Mouse (Mus musculus): Measurements from ENCODE around the gene B4galt5.
"Not testable (repeated sequence)": the region's sequence is repeated elsewhere in the genome, so short reads cannot be mapped to it uniquely, and the experiment has no call there.

The B4galt5 gene

GRCm38 (mm10) chr2:167348376-167349282 lies at the start of gene B4galt5:
Gene B4galt5, minus strand, starts transcription at chr2:167349183.
- DNase-seq (ENCODE audit: extremely low read depth, low read depth): no peak

- not testable (repeated sequence) for DNase-seq (ENCODE audit: extremely low read depth, low read depth)
Measured at GRCm38 (mm10) chr2:167396420-167396819, 47.4 kb upstream of the B4galt5 start.

DNA sequence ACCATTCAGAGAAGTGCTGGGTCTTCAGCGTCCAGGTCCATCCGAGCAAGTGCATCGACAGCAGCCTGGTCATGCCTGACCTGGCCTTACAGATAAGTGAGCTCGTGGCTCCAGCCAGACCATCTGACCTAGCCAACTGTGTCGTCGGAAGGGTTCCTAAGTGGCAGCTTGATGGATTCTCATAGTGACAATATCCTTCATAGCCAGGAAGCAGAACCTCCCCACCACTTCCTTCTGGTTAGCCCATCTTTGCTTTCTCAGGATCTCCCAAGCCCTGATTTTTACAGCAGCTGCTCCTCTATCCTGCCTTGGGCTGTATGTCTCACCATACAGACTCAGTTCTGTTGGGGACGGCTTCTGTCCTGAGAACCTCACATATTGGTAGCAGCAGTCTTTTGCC lies 45.4 kb upstream of the B4galt5 start:
- no peak for DNase-seq (ENCODE audit: extremely low read depth, low read depth)

- DNase-seq (ENCODE audit: extremely low read depth, low read depth): no peak
Measured at GRCm38 (mm10) chr2:167386998-167387397, 38.0 kb upstream of the B4galt5 start.

GRCm38 (mm10) chr2:167386456-167386855 lies 37.5 kb upstream of the B4galt5 start:
- DNase-seq (ENCODE audit: extremely low read depth, low read depth): no peak

GRCm38 (mm10) chr2:167383666-167384083 lies 34.7 kb upstream of the B4galt5 start:
- no peak for DNase-seq (ENCODE audit: extremely low read depth, low read depth)

DNA sequence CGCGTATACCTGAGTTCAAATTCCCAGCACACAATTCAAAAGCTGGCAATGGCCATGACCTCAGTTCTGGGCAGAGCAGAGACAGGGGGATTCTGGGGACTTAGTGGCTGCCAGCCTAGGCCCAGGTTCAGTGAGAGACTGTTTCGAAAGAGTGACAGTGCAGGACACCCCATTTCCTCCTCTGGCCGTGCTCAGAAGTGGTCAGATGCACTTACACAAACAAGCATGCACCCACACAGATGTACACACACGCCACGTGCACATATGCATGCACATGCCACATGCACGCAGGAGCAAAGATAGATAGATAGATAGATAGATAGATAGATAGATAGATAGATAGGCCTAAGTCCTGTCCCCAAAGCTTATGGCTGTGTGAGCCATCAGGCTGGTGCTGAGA lies 33.4 kb upstream of the B4galt5 start:
- DNase-seq (ENCODE audit: extremely low read depth, low read depth): no peak

GRCm38 (mm10) chr2:167381596-167381995 lies 32.6 kb upstream of the B4galt5 start:
- DNase-seq (ENCODE audit: extremely low read depth, low read depth): no peak

DNA sequence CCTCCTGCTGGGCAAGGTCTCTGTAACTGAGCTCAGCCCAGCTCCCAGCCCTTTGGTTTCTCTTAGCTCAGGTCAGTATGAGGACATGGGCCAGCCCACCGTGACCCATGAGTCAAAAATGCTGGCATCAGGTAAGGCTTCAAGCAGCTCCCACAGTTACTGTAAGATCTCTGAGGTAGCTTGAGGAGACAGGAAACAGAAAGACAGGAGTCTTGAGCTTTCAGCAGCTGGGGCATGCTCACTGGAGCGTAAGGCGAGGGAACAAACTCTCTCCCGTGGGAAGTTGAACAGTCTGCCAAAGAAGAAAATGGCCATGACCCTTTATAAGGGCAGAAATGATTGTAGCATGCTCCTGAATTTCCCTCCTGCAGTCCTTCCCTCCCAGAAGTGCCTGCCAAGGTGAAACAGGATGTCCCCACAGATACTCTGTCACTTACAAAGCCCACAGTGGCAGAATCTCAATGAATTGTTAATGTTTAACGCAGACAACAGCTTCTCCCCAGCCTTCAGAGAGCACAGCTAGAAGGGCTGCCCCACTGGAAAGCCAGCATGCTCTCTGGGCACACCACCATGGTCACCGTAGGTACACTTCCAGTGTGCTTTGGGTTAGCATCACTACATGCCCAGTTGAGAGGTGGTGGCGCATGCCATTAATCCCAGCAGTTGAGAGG lies 31.8 kb upstream of the B4galt5 start:
- DNase-seq (ENCODE audit: extremely low read depth, low read depth): no peak

- DNase-seq (ENCODE audit: extremely low read depth, low read depth): no peak
Measured at GRCm38 (mm10) chr2:167378972-167379371, 30.0 kb upstream of the B4galt5 start.

DNA sequence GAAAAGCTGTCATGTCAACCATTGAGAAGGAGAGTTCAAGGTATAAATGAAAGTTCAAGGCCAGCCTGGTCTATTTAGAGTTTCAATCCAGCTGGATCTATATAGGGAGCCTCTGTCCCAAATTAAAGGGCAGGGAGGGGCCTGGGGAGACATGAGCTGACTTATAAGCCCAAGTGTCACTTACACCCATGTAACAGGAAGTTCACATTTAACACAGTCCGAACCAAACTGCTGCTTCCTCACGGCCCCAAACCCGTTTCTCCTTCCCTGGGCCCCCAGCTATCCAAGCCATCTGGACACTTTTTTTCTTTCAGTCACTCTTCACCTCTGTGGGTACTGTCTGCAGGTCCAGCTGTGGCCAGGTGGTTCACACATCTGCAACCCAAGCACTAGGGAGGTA lies 28.7 kb upstream of the B4galt5 start:
- no peak for DNase-seq (ENCODE audit: extremely low read depth, low read depth)

- peak; percentile 52 for DNase-seq (ENCODE audit: extremely low read depth, low read depth)
Measured at GRCm38 (mm10) chr2:167376160-167376564, 27.2 kb upstream of the B4galt5 start.

- DNase-seq (ENCODE audit: extremely low read depth, low read depth): no peak
Measured at GRCm38 (mm10) chr2:167375688-167376087, 26.7 kb upstream of the B4galt5 start.

DNA sequence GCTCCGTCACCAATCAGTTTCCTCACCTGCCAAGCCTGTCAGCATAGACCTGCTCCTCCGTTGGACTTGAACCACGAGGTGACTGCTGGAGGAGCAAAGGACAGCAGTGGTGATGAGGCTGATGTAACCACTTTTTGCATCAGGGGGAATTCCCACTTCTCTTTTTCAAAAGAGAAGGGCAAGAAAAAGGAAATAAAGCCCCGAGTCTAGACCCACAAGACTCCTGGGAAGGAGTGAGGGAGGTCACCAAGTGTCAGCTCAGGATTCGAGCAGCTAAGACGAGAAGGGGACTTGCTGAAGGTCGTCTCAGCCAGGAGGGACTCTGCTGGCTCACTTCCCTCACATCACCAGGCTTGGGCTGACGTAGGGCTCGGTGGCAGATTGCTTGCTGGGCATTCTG lies 26.2 kb upstream of the B4galt5 start:
- no peak for DNase-seq (ENCODE audit: extremely low read depth, low read depth)

DNA sequence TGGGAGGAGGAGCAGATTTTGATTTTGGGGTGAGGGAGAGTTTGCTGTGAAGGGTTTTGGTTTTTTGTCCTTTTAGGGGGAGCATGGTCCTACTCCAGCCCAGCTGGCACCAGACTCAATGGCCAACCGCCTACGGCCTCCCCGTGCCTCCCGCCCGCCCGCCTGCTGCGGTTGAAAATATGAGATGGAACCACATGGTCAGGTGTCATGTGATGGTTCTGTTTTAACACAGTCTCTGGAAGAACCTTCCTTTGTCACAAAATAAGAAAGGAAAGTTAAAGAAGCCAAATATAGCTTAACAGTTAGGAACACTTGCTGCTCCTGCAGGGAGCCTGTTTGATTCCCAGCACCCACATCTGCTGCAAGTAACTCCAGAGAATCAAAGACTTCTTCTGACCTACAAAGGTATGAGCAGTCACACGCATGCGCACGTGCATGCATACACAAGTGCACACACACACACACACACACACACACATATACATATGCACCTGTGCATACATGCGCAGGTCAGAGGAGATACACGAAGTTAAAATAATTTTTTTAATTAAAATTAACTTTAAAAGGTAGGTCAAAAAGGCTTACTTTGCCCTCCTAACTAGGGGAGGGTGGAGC lies 25.3 kb upstream of the B4galt5 start:
- DNase-seq (ENCODE audit: extremely low read depth, low read depth): no peak

DNA sequence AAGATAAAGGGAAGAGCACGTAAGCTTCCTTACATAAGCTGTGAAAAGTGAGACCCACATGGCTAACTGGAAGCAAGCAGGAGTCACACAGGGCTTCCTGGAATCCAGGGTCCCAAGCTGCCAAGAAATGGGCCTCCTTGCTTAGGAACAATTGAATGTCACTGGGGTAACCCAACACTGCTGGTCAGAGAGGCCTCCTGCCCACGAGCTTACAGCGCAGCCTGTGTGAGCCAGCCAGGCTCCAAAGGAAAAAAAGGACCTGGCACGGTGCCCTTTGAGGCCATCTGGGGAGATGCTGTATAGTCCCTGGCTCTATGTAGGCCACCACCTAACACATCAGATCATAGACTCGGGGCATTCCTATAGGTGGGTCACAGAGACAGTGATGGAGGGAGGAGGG lies 24.3 kb upstream of the B4galt5 start:
- DNase-seq (ENCODE audit: extremely low read depth, low read depth): no peak

DNA sequence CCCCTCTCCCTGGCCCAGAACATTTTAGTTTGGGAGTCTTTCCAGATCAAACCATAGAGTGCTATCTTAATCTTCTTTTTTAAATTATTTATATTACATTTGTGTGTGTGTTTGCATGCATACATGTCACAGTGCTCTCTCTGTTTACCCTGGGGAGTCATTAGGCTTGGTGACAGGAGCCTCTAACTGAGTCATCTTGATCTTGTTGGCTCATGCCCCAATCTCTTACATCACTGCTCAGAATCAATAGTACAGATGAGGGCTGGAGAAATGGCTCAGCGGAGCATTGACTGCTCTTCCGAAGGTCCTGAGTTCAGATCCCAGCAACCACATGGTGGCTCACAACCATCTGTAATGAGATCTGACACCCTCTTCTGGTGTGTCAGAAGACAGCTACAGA lies 22.5 kb upstream of the B4galt5 start:
- DNase-seq (ENCODE audit: extremely low read depth, low read depth): no peak

GRCm38 (mm10) chr2:167368328-167368727 lies 19.3 kb upstream of the B4galt5 start:
- DNase-seq (ENCODE audit: extremely low read depth, low read depth): peak; percentile 90

GRCm38 (mm10) chr2:167367777-167368281 lies 18.8 kb upstream of the B4galt5 start:
- no peak for DNase-seq (ENCODE audit: extremely low read depth, low read depth)

- DNase-seq (ENCODE audit: extremely low read depth, low read depth): peak; percentile 61
Measured at GRCm38 (mm10) chr2:167367325-167367724, 18.3 kb upstream of the B4galt5 start.

DNA sequence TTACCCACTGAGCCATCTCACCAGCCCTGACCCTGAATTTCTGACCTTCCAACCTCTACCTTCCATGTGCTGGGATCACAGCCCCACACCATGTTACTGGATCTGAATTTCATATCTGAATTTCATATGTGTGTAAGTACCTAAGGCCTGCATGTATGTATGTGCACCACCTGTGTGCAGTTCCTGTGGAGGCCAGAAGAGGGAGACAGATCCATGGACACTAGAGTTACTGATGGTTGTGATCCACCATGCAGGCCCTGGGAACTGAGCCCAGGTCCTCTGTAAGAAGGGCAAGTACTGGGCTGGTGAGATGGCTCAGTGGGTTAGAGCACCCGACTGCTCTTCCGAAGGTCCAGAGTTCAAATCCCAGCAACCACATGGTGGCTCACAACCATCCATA lies 16.1 kb upstream of the B4galt5 start:
- no peak for DNase-seq (ENCODE audit: extremely low read depth, low read depth)
